Mouse (Mus musculus) brown adipose tissue, adult 24 weeks (tissue): ENCODE data around the gene Plekhn1. TPM values are rescaled to one million over a fixed set of nuclear protein-coding genes. Genes with fewer than 3 reads are reported as not detected.

Experiments
- H3K27ac ChIP-seq: fragments of 200-500 bp; replicated peaks from 2 replicates; pipeline ENCODE4 v1.5.1; 2012; ENCODE audit warnings: low read depth, mild to moderate bottlenecking, low read length
- H3K4me1 ChIP-seq: fragments of 200-500 bp; 2 replicates; pipeline ENCODE4 v1.6.1; 2012; ENCODE audit warnings: low read length, mixed read lengths; ENCODE audit not compliant: control insufficient read depth, insufficient read depth, insufficient read length
- H3K4me3 ChIP-seq: fragments of 200-500 bp; 2 replicates; pipeline ENCODE4 v1.5.1; 2012; ENCODE audit warnings: low read depth, mild to moderate bottlenecking, low read length, moderate library complexity; ENCODE audit not compliant: insufficient read depth
- polyA plus RNA-seq: library from polyadenylated mRNA; stranded (reverse); fragments of >200 nt; gene quantifications from 2 replicates; pipeline ENCODE4 v1.2.4, GENCODE M21; 2012; ENCODE audit not compliant: missing spikeins, insufficient read depth, insufficient read length

Gene Plekhn1
- polyA plus RNA-seq, 1 experiment, result 7.8 TPM

DNA sequence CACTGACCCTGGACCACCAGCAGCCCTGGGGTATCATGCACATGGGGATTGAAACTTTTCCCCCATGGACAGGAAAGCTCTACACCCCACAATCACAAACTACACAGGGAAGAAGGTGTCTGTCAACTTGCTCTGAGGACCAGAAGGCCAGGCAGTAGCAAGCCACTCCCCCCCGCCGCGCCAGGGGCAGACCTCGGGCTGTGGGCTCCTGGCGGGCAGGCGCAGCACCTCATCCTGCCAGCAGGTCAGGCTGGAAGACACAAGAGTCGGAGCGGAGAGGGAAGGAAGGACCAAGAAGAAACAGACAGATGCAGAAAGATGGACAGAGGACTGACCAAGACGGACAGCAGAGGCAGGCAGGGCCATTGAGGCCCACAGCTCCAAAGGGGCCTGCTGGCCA is 57.0 kb downstream of the Plekhn1 start:
- Histone ChIP-seq H3K4me3 (no peak overlapping the region), H3K4me1 (no peaks in the 10 kb centered on the region), H3K27ac (no peak overlapping the region)

DNA sequence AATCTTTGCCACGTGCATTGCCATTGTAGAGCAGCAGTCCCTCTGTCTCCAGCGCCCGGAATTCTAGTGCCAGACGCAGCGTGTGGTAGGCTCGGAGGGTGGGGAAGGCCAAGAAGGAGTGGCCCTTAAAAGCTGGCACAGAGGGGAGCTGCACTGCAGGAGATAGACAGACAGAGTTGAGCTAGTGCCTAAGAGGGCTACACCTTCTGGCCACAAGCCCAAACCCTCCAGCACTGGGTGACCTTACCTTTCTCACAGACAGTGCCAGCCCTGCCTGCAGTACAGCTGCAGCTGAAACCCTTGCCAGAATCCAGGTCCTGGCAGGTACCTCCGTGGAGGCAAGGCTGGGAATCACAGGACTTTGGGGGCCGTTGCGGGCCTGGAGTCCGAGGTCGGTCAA is 62.8 kb downstream of the Plekhn1 start:
- H3K4me3 ChIP-seq, result no peak overlapping the region
- H3K27ac ChIP-seq, result no peak overlapping the region
- no peaks in the 10 kb centered on the region for H3K4me1 ChIP-seq

Other genes starting within 250 kb of the Plekhn1 start
- gene B3galt6, start 242.2 kb downstream of the Plekhn1 start, polyA plus RNA-seq, result 1.8 and 3.0 TPM in 2 replicates
- 138 and 141 TPM in 2 replicates for gene Sdf4, start 242.0 kb downstream of the Plekhn1 start, polyA plus RNA-seq
- gene Tnfrsf4, start 221.0 kb downstream of the Plekhn1 start, polyA plus RNA-seq, result not detected in 2 replicates
- not detected in 2 replicates for gene Tnfrsf18, start 208.7 kb downstream of the Plekhn1 start, polyA plus RNA-seq
- gene Ttll10, start 175.4 kb downstream of the Plekhn1 start, polyA plus RNA-seq, result not detected in 2 replicates
- gene 9430015G10Rik, start 124.9 kb downstream of the Plekhn1 start, polyA plus RNA-seq, result 0.48 and 3.6 TPM in 2 replicates
- not detected in 2 replicates for gene Rnf223, start 104.3 kb downstream of the Plekhn1 start, polyA plus RNA-seq
- 9.5 and 18.5 TPM in 2 replicates for gene Agrn, start 37.4 kb downstream of the Plekhn1 start, polyA plus RNA-seq
- gene Isg15, start 34.0 kb downstream of the Plekhn1 start, polyA plus RNA-seq, result 6.1 and 11.7 TPM in 2 replicates
- 1.9 and 5.5 TPM in 2 replicates for gene AW011738, start 31.6 kb downstream of the Plekhn1 start, polyA plus RNA-seq
- gene Perm1, start 19.0 kb downstream of the Plekhn1 start, polyA plus RNA-seq, result 9.9 and 25.7 TPM in 2 replicates
- gene Noc2l, start 1.2 kb upstream of the Plekhn1 start, polyA plus RNA-seq, result 13.8 and 14.6 TPM in 2 replicates
- not detected in 2 replicates for gene Samd11, start 20.8 kb upstream of the Plekhn1 start, polyA plus RNA-seq
- not detected in 2 replicates for gene Vmn2r-ps159, start 96.2 kb upstream of the Plekhn1 start, polyA plus RNA-seq